Comparison of ENCODE assay signal across 16 mouse cellular contexts in the genomic region with DNA sequence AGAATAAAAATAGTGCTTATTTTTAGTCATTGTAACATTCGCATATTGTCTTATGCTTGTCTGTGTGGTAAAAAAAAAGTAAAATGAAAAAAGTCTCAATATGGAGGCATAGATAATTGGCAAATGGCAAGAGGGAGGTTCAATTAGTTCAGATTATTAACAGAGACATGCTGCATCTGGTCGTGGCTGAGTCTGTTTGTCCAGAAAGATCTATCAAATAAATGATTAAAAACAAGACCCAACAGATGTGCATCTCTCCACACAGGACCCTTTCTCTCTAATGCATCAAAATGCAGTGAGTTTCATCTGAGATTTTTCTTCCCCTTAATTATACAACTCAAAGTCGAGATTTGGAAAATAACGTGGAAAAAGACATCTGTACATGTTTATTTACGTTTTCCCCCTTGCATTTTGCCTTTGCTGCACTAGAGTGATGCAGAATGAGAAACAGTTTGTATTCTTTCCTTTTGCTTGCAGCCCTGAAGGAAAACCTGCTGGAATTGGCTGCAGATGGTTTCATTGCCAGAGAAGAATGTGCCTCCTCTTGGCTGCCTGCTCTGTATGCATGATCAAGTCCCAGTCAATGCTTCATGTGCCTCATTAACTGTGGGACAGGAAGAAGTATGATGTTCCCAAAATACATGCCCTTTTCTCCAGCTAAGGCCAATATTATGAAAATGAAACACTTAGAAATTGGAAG.
DNase-seq lines count a peak whose midpoint lies in the region; ATAC-seq and TF ChIP-seq lines count a peak whose summit lies in the region.
"Had no signal": no experiment of that assay in that cellular context is flagged by ENCODE, and none has a peak within 500 bp of the region (broad histone marks: within the 10 kb centered on the region; RNA-seq: fewer than 3 reads in every experiment).

No protein-coding gene starts in this region.

- intact Hi-C loops in heart, adult 2 months (cut with DNase I): no loop called here

- no peak overlapping the region for H3K9ac ChIP-seq in embryonic facial prominence, embryonic 11.5 days (replicated peaks; ENCODE audit: low read length)
- H3K9ac ChIP-seq in midbrain, embryonic 11.5 days (ENCODE audit: low read length): no peak overlapping the region
- H3K9ac ChIP-seq in forebrain, postnatal 0 days: no peak overlapping the region
- H3K9ac ChIP-seq in midbrain, postnatal 0 days (replicated peaks; ENCODE audit: low read length, poor library complexity, severe bottlenecking): no peak overlapping the region
- no peak overlapping the region for H3K9ac ChIP-seq in heart, adult 2 months (ENCODE audit: low read depth, low read length)
- H3K9ac ChIP-seq: intestine, embryonic 15.5 days; liver, embryonic 15.5 days had no signal

- H3K4me2 ChIP-seq in embryonic facial prominence, embryonic 11.5 days (ENCODE audit: low read depth, low read length): no peak overlapping the region
- H3K4me2 ChIP-seq in midbrain, embryonic 11.5 days: no peak overlapping the region
- no peak overlapping the region for H3K4me2 ChIP-seq in forebrain, postnatal 0 days (ENCODE audit: low read depth)
- no peak overlapping the region for H3K4me2 ChIP-seq in midbrain, postnatal 0 days (ENCODE audit: low read depth, low read length, poor library complexity, severe bottlenecking)
- H3K4me2 ChIP-seq: intestine, embryonic 15.5 days; liver, embryonic 15.5 days had no signal

- TF ChIP-seq CTCF in forebrain, postnatal 0 days (IDR thresholded peaks at IDR 0.05; ENCODE audit: low read depth): no peak
- TF ChIP-seq CTCF in midbrain, postnatal 0 days (IDR thresholded peaks at IDR 0.05): no peak
- no peak for TF ChIP-seq CTCF in heart, adult 2 months (IDR thresholded peaks at IDR 0.05)

- no peak overlapping the region for H3K4me3 ChIP-seq in embryonic facial prominence, embryonic 11.5 days (ENCODE audit: low read depth, low read length)
- no peak overlapping the region for H3K4me3 ChIP-seq in embryonic facial prominence, embryonic 10.5 days
- H3K4me3 ChIP-seq in midbrain, embryonic 11.5 days (ENCODE audit: low read depth, low read length): no peak overlapping the region
- H3K4me3 ChIP-seq in midbrain, embryonic 10.5 days: no peak overlapping the region
- H3K4me3 ChIP-seq in forebrain, postnatal 0 days (ENCODE audit: low read depth, low read length): no peak overlapping the region
- H3K4me3 ChIP-seq in midbrain, postnatal 0 days (ENCODE audit: low read depth, low read length): no peak overlapping the region
- H3K4me3 ChIP-seq in heart, adult 2 months: no peak overlapping the region
- H3K4me3 ChIP-seq: intestine, embryonic 15.5 days; liver, embryonic 15.5 days; megakaryocyte, embryonic 14.5 days had no signal

- 48% methylated on average over 5 of the region's 5 CpGs for WGBS in embryonic facial prominence, embryonic 11.5 days
- WGBS in embryonic facial prominence, embryonic 10.5 days: 58% methylated on average over 5 of the region's 5 CpGs
- WGBS in midbrain, embryonic 11.5 days: 66% methylated on average over 5 of the region's 5 CpGs
- WGBS in midbrain, embryonic 10.5 days: 70% methylated on average over 5 of the region's 5 CpGs
- 25% methylated on average over 5 of the region's 5 CpGs for WGBS in forebrain, postnatal 0 days
- 46% methylated on average over 5 of the region's 5 CpGs for WGBS in midbrain, postnatal 0 days
- 56% methylated on average over 5 of the region's 5 CpGs for WGBS in heart, adult 2 months

- no peak for ATAC-seq in embryonic facial prominence, embryonic 11.5 days (replicated peaks; ENCODE audit: insufficient number of reproducible peaks, low FRiP score, low TSS enrichment, low read depth)
- ATAC-seq in midbrain, embryonic 11.5 days (ENCODE audit: low FRiP score): 0 out of 2 replicates have a peak, but pooled peaks have one; percentile 68
- peak; percentile 64 for ATAC-seq in forebrain, postnatal 0 days
- no peak for ATAC-seq in midbrain, postnatal 0 days (ENCODE audit: low FRiP score)
- ATAC-seq: intestine, embryonic 15.5 days had no signal

- peak; percentile 26 for DNase-seq in embryonic facial prominence, embryonic 11.5 days (ENCODE audit: low spot score)
- DNase-seq in embryonic facial prominence, embryonic 10.5 days (ENCODE audit: low spot score): no peak
- no peak for DNase-seq in midbrain, embryonic 11.5 days (ENCODE audit: low spot score, missing footprints)
- no peak for DNase-seq in midbrain, embryonic 10.5 days (ENCODE audit: low spot score)
- peak; percentile 40 for DNase-seq in forebrain, postnatal 0 days
- peak; percentile 49 for DNase-seq in midbrain, postnatal 0 days (ENCODE audit: low spot score)
- DNase-seq in MN1 (ENCODE audit: low spot score): no peak
- no peak for DNase-seq in heart, adult 2 months
- DNase-seq: adrenal gland, postnatal 25 days; cerebellum, postnatal 36 days; heart, adult 11 months; right cerebral cortex, postnatal 25 days had no signal

- TF ChIP-seq EP300 in heart, adult 2 months (IDR thresholded peaks at IDR 0.05; ENCODE audit: insufficient read depth, low read depth, low read length): no peak

- no peak for TF ChIP-seq POLR2A in heart, adult 2 months (IDR thresholded peaks at IDR 0.05; ENCODE audit: insufficient read depth, low read depth, low read length)

- no peaks in the 10 kb centered on the region for H3K27me3 ChIP-seq in embryonic facial prominence, embryonic 11.5 days (ENCODE audit: control insufficient read depth, insufficient read depth, low read length)
- no peaks in the 10 kb centered on the region for H3K27me3 ChIP-seq in embryonic facial prominence, embryonic 10.5 days (replicated peaks; ENCODE audit: low read depth, poor library complexity, severe bottlenecking)
- no peaks in the 10 kb centered on the region for H3K27me3 ChIP-seq in midbrain, embryonic 11.5 days (ENCODE audit: control insufficient read depth, insufficient read depth, low read length)
- no peaks in the 10 kb centered on the region for H3K27me3 ChIP-seq in midbrain, embryonic 10.5 days (ENCODE audit: low read depth, poor library complexity, severe bottlenecking)
- H3K27me3 ChIP-seq in forebrain, postnatal 0 days (ENCODE audit: insufficient read depth, low read length): no peaks in the 10 kb centered on the region
- H3K27me3 ChIP-seq in midbrain, postnatal 0 days (ENCODE audit: insufficient read depth, low read length): no peaks in the 10 kb centered on the region
- no peaks in the 10 kb centered on the region for H3K27me3 ChIP-seq in heart, adult 2 months (ENCODE audit: control insufficient read depth, insufficient read depth, low read length)
- H3K27me3 ChIP-seq: intestine, embryonic 15.5 days; liver, embryonic 15.5 days; megakaryocyte, embryonic 14.5 days had no signal

- H3K4me1 ChIP-seq in embryonic facial prominence, embryonic 11.5 days (ENCODE audit: control insufficient read depth, insufficient read depth, low read length): no peaks in the 10 kb centered on the region
- H3K4me1 ChIP-seq in embryonic facial prominence, embryonic 10.5 days: 0 out of 2 replicates have a peak, but pooled peaks cover 3% of the 10 kb centered on the region
- no peaks in the 10 kb centered on the region for H3K4me1 ChIP-seq in midbrain, embryonic 11.5 days (ENCODE audit: control insufficient read depth, insufficient read depth, low read length)
- H3K4me1 ChIP-seq in midbrain, embryonic 10.5 days: 0 out of 2 replicates have a peak, but pooled peaks cover 2% of the 10 kb centered on the region
- H3K4me1 ChIP-seq in forebrain, postnatal 0 days (ENCODE audit: insufficient read depth): 0 out of 2 replicates have a peak, but pooled peaks cover 4% of the 10 kb centered on the region
- H3K4me1 ChIP-seq in midbrain, postnatal 0 days (ENCODE audit: insufficient read depth, low read length): no peaks in the 10 kb centered on the region
- H3K4me1 ChIP-seq in heart, adult 2 months (ENCODE audit: control insufficient read depth, insufficient read depth, low read length): no peaks in the 10 kb centered on the region
- H3K4me1 ChIP-seq: intestine, embryonic 15.5 days; liver, embryonic 15.5 days; megakaryocyte, embryonic 14.5 days had no signal

- no peaks in the 10 kb centered on the region for H3K79me2 ChIP-seq in heart, adult 2 months (replicated peaks; ENCODE audit: control insufficient read depth, insufficient read depth, low read length)

- H3K36me3 ChIP-seq in embryonic facial prominence, embryonic 11.5 days (replicated peaks; ENCODE audit: control insufficient read depth, insufficient read depth, low read depth, low read length): no peaks in the 10 kb centered on the region
- H3K36me3 ChIP-seq in embryonic facial prominence, embryonic 10.5 days (replicated peaks): no peaks in the 10 kb centered on the region
- H3K36me3 ChIP-seq in midbrain, embryonic 11.5 days (ENCODE audit: control insufficient read depth, insufficient read depth, low read length): no peaks in the 10 kb centered on the region
- H3K36me3 ChIP-seq in midbrain, embryonic 10.5 days: no peaks in the 10 kb centered on the region
- H3K36me3 ChIP-seq in forebrain, postnatal 0 days (ENCODE audit: insufficient read depth): no peaks in the 10 kb centered on the region
- H3K36me3 ChIP-seq in midbrain, postnatal 0 days (ENCODE audit: insufficient read depth, low read length): no peaks in the 10 kb centered on the region
- no peaks in the 10 kb centered on the region for H3K36me3 ChIP-seq in heart, adult 2 months (ENCODE audit: control insufficient read depth, insufficient read depth, low read length)
- H3K36me3 ChIP-seq: intestine, embryonic 15.5 days; liver, embryonic 15.5 days had no signal

- no peaks in the 10 kb centered on the region for H3K9me3 ChIP-seq in embryonic facial prominence, embryonic 11.5 days (replicated peaks; ENCODE audit: control insufficient read depth, low read length)
- H3K9me3 ChIP-seq in embryonic facial prominence, embryonic 10.5 days: no peaks in the 10 kb centered on the region
- H3K9me3 ChIP-seq in midbrain, embryonic 11.5 days (ENCODE audit: control insufficient read depth, low read length): no peaks in the 10 kb centered on the region
- no peaks in the 10 kb centered on the region for H3K9me3 ChIP-seq in midbrain, embryonic 10.5 days (replicated peaks)
- no peaks in the 10 kb centered on the region for H3K9me3 ChIP-seq in forebrain, postnatal 0 days (ENCODE audit: low read length)
- no peaks in the 10 kb centered on the region for H3K9me3 ChIP-seq in midbrain, postnatal 0 days (ENCODE audit: low read length)
- H3K9me3 ChIP-seq: intestine, embryonic 15.5 days; liver, embryonic 15.5 days; megakaryocyte, embryonic 14.5 days had no signal

- H3K27ac ChIP-seq in embryonic facial prominence, embryonic 11.5 days (replicated peaks; ENCODE audit: low read depth, low read length): no peak overlapping the region
- H3K27ac ChIP-seq in embryonic facial prominence, embryonic 10.5 days (replicated peaks): no peak overlapping the region
- no peak overlapping the region for H3K27ac ChIP-seq in midbrain, embryonic 11.5 days (ENCODE audit: low read depth, low read length)
- no peak overlapping the region for H3K27ac ChIP-seq in midbrain, embryonic 10.5 days (replicated peaks)
- no peak overlapping the region for H3K27ac ChIP-seq in forebrain, postnatal 0 days (ENCODE audit: low read depth, low read length)
- no peak overlapping the region for H3K27ac ChIP-seq in midbrain, postnatal 0 days (ENCODE audit: low read depth, low read length)
- no peak overlapping the region for H3K27ac ChIP-seq in heart, adult 2 months
- H3K27ac ChIP-seq: intestine, embryonic 15.5 days; kidney, postnatal 0 days; liver, embryonic 15.5 days had no signal

Comparison
In these comparisons a context has a peak if more than half of its experiments do, and no peak if none do; other contexts are left out.
1. ATAC-seq: peak in midbrain, embryonic 11.5 days (single experiment) and forebrain, postnatal 0 days (single experiment); none in embryonic facial prominence, embryonic 11.5 days (single experiment) and midbrain, postnatal 0 days (single experiment).
2. DNase-seq: peak in embryonic facial prominence, embryonic 11.5 days (single experiment), forebrain, postnatal 0 days (single experiment) and midbrain, postnatal 0 days (single experiment); none in embryonic facial prominence, embryonic 10.5 days (single experiment), midbrain, embryonic 11.5 days (single experiment), midbrain, embryonic 10.5 days (single experiment), MN1 (single experiment) and heart, adult 2 months (0 of 2).